Mouse (Mus musculus): ENCODE measurements around the gene Baiap3.
"Not testable (repeated sequence)": the region's sequence is repeated elsewhere in the genome, so short reads cannot be mapped to it uniquely, and the experiment has no call there.

- TF ChIP-seq POLR2A (IDR thresholded peaks at IDR 0.05; ENCODE audit: extremely low read depth, insufficient read depth, low read length); CTCF (IDR thresholded peaks at IDR 0.05; ENCODE audit: low read depth, low read length): not testable (repeated sequence)
Observed at GRCm38 (mm10) chr17:25222504-25222940, 33.6 kb downstream of the Baiap3 start.

Measured in liver, adult 2 months (tissue).